Mouse (Mus musculus) hindbrain, embryonic 14.5 days (tissue): ENCODE results near the gene Ccer2. TPM values are rescaled to one million over a fixed set of nuclear protein-coding genes. Genes with fewer than 3 reads are reported as not detected.

Experiments
- ATAC-seq: fragments of 200-750 bp; cut with Nextera tagmentation; 2 replicates; pipeline ENCODE4 v1.8.0; 2017; ENCODE audit warnings: moderate number of reproducible peaks, mild to moderate bottlenecking, moderate TSS enrichment, moderate library complexity; ENCODE audit not compliant: low FRiP score
- DNase-seq: peaks from one replicate; pipeline ENCODE4 v3.0.0-alpha.2; 2015; ENCODE audit warnings: low spot score
- H3K27ac ChIP-seq: fragments of 300-500 bp; sonication (generic); 2 replicates; pipeline ENCODE4 v1.5.1; 2014; ENCODE audit warnings: mild to moderate bottlenecking, moderate library complexity
- H3K27me3 ChIP-seq: fragments of 300-500 bp; sonication (generic); 2 replicates; pipeline ENCODE4 v1.6.1; 2014; ENCODE audit warnings: mild to moderate bottlenecking, low read length, mixed read lengths; ENCODE audit not compliant: control insufficient read depth, insufficient read depth
- H3K36me3 ChIP-seq: fragments of 300-500 bp; sonication (generic); replicated peaks from 2 replicates; pipeline ENCODE4 v1.6.1; 2014; ENCODE audit not compliant: control insufficient read depth, insufficient read depth
- H3K4me1 ChIP-seq: fragments of 300-500 bp; sonication (generic); replicated peaks from 2 replicates; pipeline ENCODE4 v1.6.1; 2014; ENCODE audit warnings: antibody characterized with exemption, low read length, mixed read lengths; ENCODE audit not compliant: control insufficient read depth, insufficient read depth
- H3K4me2 ChIP-seq: fragments of 300-500 bp; sonication (generic); replicated peaks from 2 replicates; pipeline ENCODE4 v1.6.1; 2014; ENCODE audit warnings: mild to moderate bottlenecking, moderate library complexity
- H3K4me3 ChIP-seq: fragments of 300-500 bp; sonication (generic); replicated peaks from 2 replicates; pipeline ENCODE4 v1.5.1; 2014; ENCODE audit warnings: mild to moderate bottlenecking, low read length
- H3K9ac ChIP-seq: fragments of 300-500 bp; sonication (generic); 2 replicates; pipeline ENCODE4 v1.6.1; 2014
- H3K9me3 ChIP-seq: fragments of 300-500 bp; sonication (generic); 2 replicates; pipeline ENCODE4 v1.6.1; 2016; ENCODE audit warnings: low read length; ENCODE audit not compliant: control insufficient read depth
- WGBS: fragments of 180-500 bp; shearing (Covaris S2); extraction: QIAGEN DNeasy Blood & Tissue Kit; methylation state at CpG from one replicate; pipeline ENCODE4 v1.1.7; 2014; 5-methylcytosine and 5-hydroxymethylcytosine counted together
- polyA plus RNA-seq: library from polyadenylated mRNA; unstranded; fragments of >200 nt; fragmentation: Nextera tagmentation; extraction: Ambion mirVana; gene quantifications from 2 replicates; pipeline ENCODE4 v1.2.1, GENCODE M21; 2014

Ccer2 gene
- polyA plus RNA-seq, 1 experiment from 2014 or later: 0.33 TPM

GRCm38 (mm10) chr7:28780067-28780658, 24.2 kb downstream of the Ccer2 start:
- Histone ChIP-seq H3K27ac (no peak overlapping the region), H3K4me3 (no peak overlapping the region), H3K4me1 (no peaks in the 10 kb centered on the region), H3K4me2 (no peak overlapping the region), H3K27me3 (no peaks in the 10 kb centered on the region), H3K9ac (no peak overlapping the region), H3K9me3 (no peaks in the 10 kb centered on the region), H3K36me3 (peaks cover 34% of the 10 kb centered on the region)
- WGBS: 46% methylated on average over 6 of the region's 6 CpGs
- peak; percentile 65; the same call in 1 of the 2 replicates for ATAC-seq
- peak; percentile 93 for DNase-seq

- no peak for ATAC-seq
- 91% methylated on average over 7 of the region's 7 CpGs for WGBS
- Histone ChIP-seq H3K27me3 (no peaks in the 10 kb centered on the region), H3K9me3 (no peaks in the 10 kb centered on the region), H3K4me2 (no peak overlapping the region), H3K4me1 (no peaks in the 10 kb centered on the region), H3K27ac (no peak overlapping the region), H3K9ac (no peak overlapping the region), H3K4me3 (no peak overlapping the region), H3K36me3 (peaks cover 35% of the 10 kb centered on the region)
- DNase-seq: no peak
These were observed 24.9 kb downstream of the Ccer2 start for GRCm38 (mm10) chr7:28780857-28781256.

- H3K4me3 ChIP-seq: no peak overlapping the region
- ATAC-seq (no peak), DNase-seq (no peak)
- 90% methylated on average over 8 of the region's 8 CpGs for WGBS
- H3K9me3 ChIP-seq: no peaks in the 10 kb centered on the region
- no peaks in the 10 kb centered on the region for H3K27me3 ChIP-seq
- H3K4me2 ChIP-seq: no peak overlapping the region
- H3K27ac ChIP-seq: no peak overlapping the region
- no peaks in the 10 kb centered on the region for H3K4me1 ChIP-seq
- H3K9ac ChIP-seq: no peak overlapping the region
- peaks cover 39% of the 10 kb centered on the region for H3K36me3 ChIP-seq
These were observed 25.3 kb downstream of the Ccer2 start for GRCm38 (mm10) chr7:28781261-28781663.

- ATAC-seq: no peak
- Histone ChIP-seq H3K4me2 (no peak overlapping the region), H3K9me3 (no peaks in the 10 kb centered on the region), H3K27me3 (no peaks in the 10 kb centered on the region), H3K4me1 (no peaks in the 10 kb centered on the region), H3K27ac (no peak overlapping the region), H3K4me3 (no peak overlapping the region), H3K36me3 (peaks cover 31% of the 10 kb centered on the region), H3K9ac (no peak overlapping the region)
- 78% methylated on average over 5 of the region's 5 CpGs for WGBS
- no peak for DNase-seq
These were observed 29.2 kb downstream of the Ccer2 start for GRCm38 (mm10) chr7:28785161-28785560.

- Histone ChIP-seq H3K9me3 (no peaks in the 10 kb centered on the region), H3K27ac (no peak overlapping the region), H3K4me2 (no peak overlapping the region), H3K4me1 (no peaks in the 10 kb centered on the region), H3K9ac (no peak overlapping the region), H3K4me3 (no peak overlapping the region), H3K36me3 (peaks cover 27% of the 10 kb centered on the region), H3K27me3 (no peaks in the 10 kb centered on the region)
- DNase-seq (no peak), ATAC-seq (no peak)
- 95% methylated on average over 9 of the region's 9 CpGs for WGBS
These were observed 31.9 kb downstream of the Ccer2 start for GRCm38 (mm10) chr7:28787884-28788283.

- Histone ChIP-seq H3K36me3 (peaks cover 21% of the 10 kb centered on the region), H3K9ac (no peak within 1 kb of the TSS), H3K27ac (no peak within 1 kb of the TSS), H3K4me3 (no peak within 1 kb of the TSS), H3K9me3 (no peaks in the 10 kb centered on the region), H3K4me2 (no peak within 1 kb of the TSS), H3K4me1 (no peaks in the 10 kb centered on the region), H3K27me3 (no peaks in the 10 kb centered on the region)
- 86% methylated on average over 5 of the region's 5 CpGs for WGBS
- DNase-seq: no peak
- no peak for ATAC-seq
These were observed 32.6 kb downstream of the Ccer2 start, which contains the start of gene Rinl for GRCm38 (mm10) chr7:28788307-28789195. TSS of gene Rinl (plus strand) at chr7:28788969.

GRCm38 (mm10) chr7:28789235-28789634, 33.3 kb downstream of the Ccer2 start:
- Histone ChIP-seq H3K9me3 (no peaks in the 10 kb centered on the region), H3K36me3 (peaks cover 14% of the 10 kb centered on the region), H3K4me2 (no peak overlapping the region), H3K4me1 (no peaks in the 10 kb centered on the region), H3K27me3 (no peaks in the 10 kb centered on the region), H3K4me3 (no peak overlapping the region), H3K27ac (no peak overlapping the region), H3K9ac (no peak overlapping the region)
- 81% methylated on average over 3 of the region's 3 CpGs for WGBS
- ATAC-seq (no peak), DNase-seq (no peak)

GRCm38 (mm10) chr7:28790066-28790806, 34.3 kb downstream of the Ccer2 start:
- Histone ChIP-seq H3K9me3 (no peaks in the 10 kb centered on the region), H3K36me3 (peaks cover 12% of the 10 kb centered on the region), H3K27ac (no peak overlapping the region), H3K9ac (no peak overlapping the region), H3K27me3 (no peaks in the 10 kb centered on the region), H3K4me1 (no peaks in the 10 kb centered on the region), H3K4me2 (no peak overlapping the region), H3K4me3 (no peak overlapping the region)
- ATAC-seq (peak; percentile 56; the same call in 1 of the 2 replicates), DNase-seq (no peak)
- 41% methylated on average over 8 of the region's 8 CpGs for WGBS

- Histone ChIP-seq H3K4me3 (no peak overlapping the region), H3K4me1 (no peaks in the 10 kb centered on the region), H3K9ac (no peak overlapping the region), H3K27ac (no peak overlapping the region), H3K9me3 (no peaks in the 10 kb centered on the region), H3K27me3 (no peaks in the 10 kb centered on the region), H3K36me3 (peaks cover 3% of the 10 kb centered on the region), H3K4me2 (no peak overlapping the region)
- DNase-seq (no peak), ATAC-seq (no peak)
These were observed 35.7 kb downstream of the Ccer2 start for GRCm38 (mm10) chr7:28791706-28792105.
